Mouse (Mus musculus) MEL (cell line): ENCODE results near the gene Rpl5.

Experiments used
- GABPA ChIP-seq: IDR thresholded peaks from 2 replicates; pipeline ENCODE4 v1.6.1; 2012; ENCODE audit warnings: low read depth, mild to moderate bottlenecking, inconsistent platforms, low read length, improper control_type of control experiment, moderate library complexity
- POLR2A ChIP-seq, 2 experiments: IDR thresholded peaks; 2 replicates each; pipeline ENCODE4 v1.6.1; 2011 to 2012; ENCODE audit warnings: low read length in 2 of 2, mild to moderate bottlenecking in 2 of 2, control low read depth in 1 of 2, improper control_type of control experiment in 1 of 2, low read depth in 1 of 2, moderate library complexity in 1 of 2; ENCODE audit not compliant: control insufficient read depth in 1 of 2, insufficient read depth in 1 of 2, poor library complexity in 1 of 2

GRCm38 (mm10) chr5:107910084-107910616 lies 9.8 kb downstream of the Rpl5 start:
- TF ChIP-seq GABPA: no peak
- TF ChIP-seq POLR2A (IDR thresholded peaks at IDR 0.05; ENCODE audit: control insufficient read depth in 1 of 2, insufficient read depth in 1 of 2, low read depth in 1 of 2, low read length in 2 of 2, poor library complexity in 1 of 2): no peak; a peak in 2 of 4 replicates
